Mouse (Mus musculus) layer of hippocampus, adult 18-20 months (tissue): Measurements from ENCODE around the gene Dab2. TPM values are rescaled to one million over a fixed set of nuclear protein-coding genes. Genes with fewer than 3 reads are reported as not detected.

ENCODE experiments used
- DNase-seq, 2 experiments: peaks; one replicate each; pipeline ENCODE4 v3.0.0; 2022; ENCODE audit warnings: low spot score in 2 of 2
- total RNA-seq, 2 experiments: library from RNA; stranded (reverse); gene quantifications; 2 replicates each; pipeline ENCODE4 v1.2.3; 2021

Gene Dab2
- total RNA-seq, 2 experiments from 2014 or later: 5.8 to 7.1 TPM

DNA sequence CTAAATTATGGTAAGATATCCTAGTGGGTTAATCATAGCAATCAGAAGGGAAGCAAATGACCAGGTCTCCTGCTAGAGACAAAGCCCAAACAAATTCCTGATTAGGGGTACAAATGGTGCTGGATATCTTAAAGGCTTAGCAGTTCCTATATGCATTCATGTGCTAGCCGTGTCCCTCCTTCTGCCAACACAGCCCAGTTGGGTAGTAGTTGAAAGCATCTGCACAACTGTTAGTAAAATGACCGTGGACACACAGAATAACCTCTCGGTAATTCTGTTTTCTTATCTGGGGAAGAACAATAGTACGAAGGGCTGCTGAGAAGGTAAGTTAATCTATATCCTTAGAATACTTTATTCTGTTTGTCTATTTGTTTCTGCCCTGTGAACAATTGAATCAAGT is 90.5 kb downstream of the Dab2 start:
- no peak for DNase-seq

DNA sequence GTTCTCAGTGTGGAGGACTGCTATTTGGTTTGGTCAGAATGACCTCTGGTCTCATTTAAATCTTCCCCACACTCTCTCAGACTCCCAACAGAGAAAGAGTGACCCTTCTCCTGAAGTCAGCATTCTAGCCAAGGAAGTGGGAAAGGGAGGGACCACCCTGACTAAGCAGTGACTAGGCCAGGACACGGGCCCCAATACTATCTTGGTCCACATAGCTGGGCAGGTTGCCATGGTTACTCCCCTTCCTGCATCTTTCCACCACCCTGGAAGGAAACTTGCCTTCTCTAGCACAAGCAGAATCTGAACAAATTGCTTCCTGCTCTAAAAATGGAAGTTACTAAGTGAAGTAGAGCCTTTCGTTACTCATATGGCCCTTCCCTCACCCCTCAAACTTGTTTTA is 91.1 kb downstream of the Dab2 start:
- DNase-seq: peak in 1 of 2 experiments; percentile 3

DNA sequence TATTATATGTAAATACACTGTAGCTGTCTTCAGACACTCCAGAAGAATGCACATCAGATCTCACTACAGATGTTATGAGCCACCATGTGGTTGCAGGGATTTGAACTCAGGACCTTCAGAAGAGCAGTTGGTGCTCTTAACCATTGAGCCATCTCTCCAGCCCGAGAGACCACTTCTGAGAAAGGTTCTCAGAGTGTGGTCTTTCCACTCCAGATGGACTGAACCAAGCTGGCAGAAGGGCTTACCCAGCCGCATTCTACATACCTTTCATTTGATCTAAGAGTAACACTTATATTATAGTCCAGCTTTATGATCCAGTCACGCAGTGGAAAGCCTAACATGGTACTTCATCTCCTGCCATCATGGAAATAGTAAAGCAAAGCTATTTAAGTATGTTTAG is 92.3 kb downstream of the Dab2 start:
- DNase-seq: no peak

DNA sequence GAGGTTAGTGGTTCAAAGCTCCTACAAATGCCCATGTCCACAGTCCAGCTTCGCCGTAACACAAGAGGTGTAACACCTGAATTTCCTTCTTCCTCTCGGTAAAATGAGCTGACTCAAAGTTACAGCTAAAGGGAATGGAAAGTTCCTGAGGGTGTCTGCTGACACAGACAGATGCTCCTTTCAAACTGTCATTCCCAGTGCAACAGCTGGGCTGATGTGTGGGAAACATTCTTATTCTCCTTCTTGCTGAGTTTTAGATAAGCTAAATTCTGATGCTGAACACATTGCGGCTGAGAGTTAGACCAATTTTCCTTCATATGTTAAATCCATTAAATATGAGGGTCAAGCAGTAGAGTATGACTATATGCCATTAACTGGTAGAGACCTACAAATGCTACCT is 94.0 kb downstream of the Dab2 start:
- DNase-seq: no peak

DNA sequence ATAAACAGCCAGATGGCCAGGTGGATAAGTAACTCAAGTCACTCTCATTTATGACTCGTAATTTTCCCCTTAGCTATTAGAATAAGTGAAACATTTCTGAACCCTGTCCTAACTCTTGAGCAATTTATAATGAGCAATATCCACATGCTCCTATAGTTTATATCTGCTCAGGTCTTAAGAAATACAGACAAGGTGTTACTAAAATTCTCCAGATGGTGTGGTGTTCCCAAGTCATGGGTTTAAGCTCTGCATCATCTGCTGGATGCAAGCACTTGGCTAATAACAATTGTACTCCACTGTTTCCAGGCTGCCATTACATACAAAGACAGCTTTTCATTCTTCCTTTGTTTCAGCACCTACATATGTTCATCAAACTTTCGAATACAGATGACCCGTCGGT is 98.6 kb downstream of the Dab2 start:
- no peak for DNase-seq

DNA sequence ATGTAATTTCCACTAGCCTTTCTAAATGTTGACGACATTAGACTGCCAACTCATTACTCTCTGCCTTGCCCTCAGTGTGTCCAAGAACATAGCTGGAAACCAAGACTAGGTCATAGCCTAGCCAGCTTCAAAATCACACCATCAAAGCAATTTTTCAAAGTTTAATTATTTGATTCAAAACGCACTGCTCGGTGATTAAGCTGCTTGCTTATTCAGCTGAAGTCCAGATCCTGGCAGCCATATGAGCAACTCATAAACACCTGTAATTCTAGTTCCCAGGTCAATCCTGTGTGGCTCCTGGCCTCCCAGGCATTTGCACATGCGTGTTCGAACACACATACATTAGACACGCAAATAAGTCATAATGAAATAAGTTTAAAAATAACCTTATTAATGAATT is 99.3 kb downstream of the Dab2 start:
- no peak for DNase-seq

DNA sequence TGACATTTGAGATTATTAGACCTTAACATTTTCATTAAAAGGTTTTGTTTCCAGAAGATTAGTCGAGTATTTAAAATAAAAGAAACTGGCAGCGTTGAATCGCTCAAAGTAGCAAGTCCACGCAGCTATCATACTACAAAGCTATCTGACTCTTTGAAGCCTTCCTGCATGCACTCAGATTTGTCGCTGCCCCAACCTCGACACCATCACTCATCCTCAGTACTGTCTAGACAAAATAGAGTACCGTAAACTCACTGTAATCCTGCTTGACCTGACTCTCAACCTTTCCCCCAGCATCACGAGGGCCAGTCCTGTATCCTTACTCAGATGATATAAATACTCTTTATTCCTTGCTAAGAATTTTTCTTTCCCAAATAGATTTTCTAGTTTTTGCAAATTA is 100.5 kb downstream of the Dab2 start:
- DNase-seq: no peak

DNA sequence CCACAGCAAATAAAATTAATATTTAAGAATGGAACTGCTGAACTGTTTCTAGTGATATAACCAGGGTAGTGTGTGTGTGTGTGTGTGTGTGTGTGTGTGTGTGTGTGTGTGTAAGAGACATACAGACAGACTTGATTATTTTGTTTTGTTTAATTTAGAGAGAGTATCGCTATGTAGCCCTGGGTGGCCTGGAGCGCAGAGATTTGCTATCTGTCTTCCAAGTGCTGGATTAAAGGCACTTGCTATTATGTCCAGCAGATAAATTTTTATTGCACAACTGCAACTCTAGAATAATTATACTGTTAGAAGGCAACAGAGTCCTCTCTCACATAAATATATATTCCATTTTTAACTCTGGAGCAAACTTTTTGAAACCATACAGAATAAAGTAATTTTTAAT is 102.8 kb downstream of the Dab2 start:
- no peak for DNase-seq

DNA sequence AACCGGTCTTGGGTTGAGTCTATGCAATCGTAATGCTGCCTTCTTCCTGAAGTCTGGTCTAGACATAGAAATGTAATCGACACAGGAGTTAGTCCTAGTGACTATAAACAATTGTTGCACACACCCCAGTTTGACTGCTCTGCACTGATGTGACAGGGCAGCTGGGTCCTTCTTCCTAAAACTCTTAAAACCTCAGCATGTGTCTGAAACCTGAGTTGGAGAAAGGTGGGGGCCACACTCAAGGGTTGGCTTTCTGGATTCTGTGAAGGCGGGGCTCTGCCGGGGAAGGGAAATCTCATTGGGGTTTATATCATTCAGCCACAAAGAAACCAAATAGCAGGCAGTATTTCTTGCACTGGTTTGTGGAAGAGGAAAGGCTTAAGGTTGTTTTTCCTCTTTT is 104.6 kb downstream of the Dab2 start:
- no peak for DNase-seq

DNA sequence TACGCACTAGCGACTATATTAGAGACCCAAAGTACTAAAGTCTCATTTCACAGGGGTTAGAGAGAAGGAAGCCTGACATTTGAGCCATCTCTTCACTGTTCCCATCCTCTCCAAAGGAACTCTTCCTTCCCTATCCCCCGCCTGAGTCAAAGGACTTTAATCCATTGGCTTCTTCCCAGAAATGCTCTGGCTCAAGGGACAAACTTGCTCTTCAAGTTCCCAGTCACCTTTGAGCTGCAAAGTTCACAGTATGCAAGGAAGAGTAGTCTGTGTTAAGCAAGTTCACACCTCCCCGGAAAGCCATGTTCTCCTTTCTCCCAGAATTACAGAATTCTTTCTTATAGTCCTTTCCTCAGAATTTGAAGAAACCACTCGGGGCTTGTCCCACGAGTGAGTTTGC is 107.2 kb downstream of the Dab2 start:
- no peak for DNase-seq

DNA sequence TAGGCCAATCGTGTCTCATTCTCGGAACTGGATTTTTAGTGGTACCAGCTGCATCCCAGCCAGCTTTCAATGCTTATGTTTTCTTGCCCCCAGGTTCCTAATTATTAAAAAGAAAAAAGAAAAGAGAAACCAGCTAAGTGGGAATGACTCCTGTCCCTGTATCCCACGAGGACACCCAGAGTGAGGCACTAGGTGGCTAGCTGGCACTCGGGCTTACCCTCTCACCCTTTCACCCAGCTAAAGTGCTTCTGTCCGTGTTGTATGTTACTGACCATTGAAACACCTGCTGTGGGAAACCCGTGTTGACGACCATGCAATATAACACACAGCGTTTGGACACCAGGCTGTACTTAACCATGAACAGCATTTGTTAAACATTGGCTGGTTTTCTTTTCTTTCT is 109.4 kb downstream of the Dab2 start:
- DNase-seq: no peak

DNA sequence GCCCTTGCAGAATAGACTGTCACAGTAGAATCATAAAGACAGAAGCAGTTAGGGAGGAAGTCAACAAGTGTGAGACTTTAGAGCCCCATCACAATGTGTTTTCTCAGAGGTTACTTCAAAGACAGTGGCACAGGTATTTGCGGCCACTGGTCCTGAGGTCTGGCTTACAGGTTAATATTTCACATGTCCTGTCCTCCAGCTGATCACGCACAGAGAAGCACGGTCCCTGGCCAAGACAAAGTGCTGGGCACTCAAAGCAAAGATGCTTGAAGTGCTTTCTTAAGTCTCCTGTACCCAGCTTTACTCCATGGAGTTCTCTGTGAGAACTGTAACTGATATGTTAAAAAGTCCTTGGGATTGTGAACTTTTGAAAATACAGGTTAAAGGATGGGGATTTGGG is 110.6 kb downstream of the Dab2 start:
- no peak for DNase-seq

DNA sequence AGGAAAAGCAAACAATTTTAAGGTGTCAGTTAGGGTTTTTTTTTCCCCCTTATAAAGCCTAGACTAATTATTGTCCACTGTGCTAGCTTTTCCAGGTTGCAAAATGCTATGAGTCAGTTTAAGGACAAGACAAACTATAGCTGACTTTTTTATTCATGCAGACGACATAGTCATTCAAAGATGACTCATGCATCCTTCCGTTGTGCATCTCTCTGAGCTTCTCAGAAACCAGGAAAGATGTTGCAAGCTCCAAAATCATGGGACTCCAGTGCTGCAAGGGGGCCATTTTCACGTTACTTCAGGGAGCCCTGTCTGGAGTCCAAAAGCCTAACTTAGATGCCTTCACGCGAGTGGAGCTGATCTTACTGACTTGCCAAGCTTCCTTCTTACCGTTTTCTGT is 111.7 kb downstream of the Dab2 start:
- DNase-seq: no peak

DNA sequence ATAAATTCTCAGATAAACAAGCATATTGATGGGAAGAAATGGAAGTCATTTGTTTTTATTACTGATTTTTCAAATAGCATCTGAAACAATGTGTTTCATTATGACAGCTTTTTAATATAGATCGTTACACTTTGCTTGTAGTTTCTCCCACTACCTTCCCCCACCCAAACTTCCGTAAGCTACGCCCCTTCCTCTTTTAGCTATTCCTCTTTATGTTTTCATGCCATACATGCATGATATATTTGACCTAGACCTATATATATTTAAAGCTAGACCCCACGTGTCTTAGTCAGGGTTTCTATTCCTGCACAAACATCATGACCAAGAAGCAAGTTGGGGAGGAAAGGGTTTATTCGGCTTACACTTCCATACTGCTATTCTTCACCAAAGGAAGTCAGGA is 115.7 kb downstream of the Dab2 start:
- DNase-seq: no peak

DNA sequence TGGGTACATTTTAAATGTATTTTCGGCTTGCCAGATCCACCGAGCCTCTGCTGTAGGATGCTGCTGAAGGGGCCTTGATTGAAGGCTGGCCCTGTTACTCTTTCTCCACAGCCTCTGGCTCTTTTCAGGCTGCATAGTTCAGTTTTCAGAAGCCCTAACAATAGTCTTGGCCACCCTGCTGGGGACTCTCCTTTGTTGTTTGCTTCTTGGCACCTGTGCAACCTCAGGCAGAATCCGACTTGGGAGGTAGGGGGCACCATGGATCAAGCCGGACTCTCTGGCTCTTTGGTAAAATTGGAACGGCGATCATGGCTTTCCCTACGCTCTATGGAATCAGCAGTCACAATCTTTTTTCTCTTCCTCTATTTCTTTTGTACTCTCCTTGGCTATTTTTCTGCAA is 132.2 kb downstream of the Dab2 start:
- no peak for DNase-seq

DNA sequence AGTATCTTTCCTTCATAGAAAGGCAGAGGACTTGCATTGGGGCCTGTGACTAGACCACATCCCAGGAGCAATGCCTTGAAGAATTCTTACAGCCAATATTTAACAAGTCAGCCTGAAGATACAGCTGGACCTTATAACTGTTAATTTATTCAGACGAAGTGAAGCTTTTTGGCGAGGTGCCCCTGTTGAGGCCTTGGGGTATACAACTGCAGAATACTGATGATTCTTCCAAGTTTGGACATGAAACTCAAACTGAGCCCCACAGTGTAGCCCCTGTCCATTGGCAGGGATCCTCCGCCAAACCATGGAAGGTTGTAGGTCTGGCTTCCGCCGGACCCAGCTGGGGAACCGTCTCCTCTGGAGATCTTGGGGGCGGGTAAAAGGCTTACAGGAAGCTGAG is 132.8 kb downstream of the Dab2 start:
- no peak for DNase-seq

DNA sequence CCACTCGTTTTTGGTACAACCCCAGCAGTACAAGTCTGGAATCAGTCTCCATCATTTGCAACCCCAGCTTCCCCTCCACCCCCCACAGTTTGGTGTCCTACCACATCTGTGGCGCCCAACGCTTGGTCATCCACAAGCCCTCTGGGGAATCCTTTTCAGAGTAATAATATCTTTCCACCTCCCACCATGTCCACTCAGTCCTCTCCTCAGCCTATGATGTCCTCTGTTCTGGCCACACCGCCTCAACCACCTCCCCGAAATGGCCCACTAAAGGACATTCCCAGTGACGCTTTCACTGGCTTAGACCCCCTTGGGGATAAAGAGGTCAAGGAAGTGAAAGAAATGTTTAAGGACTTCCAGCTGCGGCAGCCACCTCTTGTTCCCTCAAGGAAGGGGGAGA is 135.7 kb downstream of the Dab2 start:
- no peak for DNase-seq

DNA sequence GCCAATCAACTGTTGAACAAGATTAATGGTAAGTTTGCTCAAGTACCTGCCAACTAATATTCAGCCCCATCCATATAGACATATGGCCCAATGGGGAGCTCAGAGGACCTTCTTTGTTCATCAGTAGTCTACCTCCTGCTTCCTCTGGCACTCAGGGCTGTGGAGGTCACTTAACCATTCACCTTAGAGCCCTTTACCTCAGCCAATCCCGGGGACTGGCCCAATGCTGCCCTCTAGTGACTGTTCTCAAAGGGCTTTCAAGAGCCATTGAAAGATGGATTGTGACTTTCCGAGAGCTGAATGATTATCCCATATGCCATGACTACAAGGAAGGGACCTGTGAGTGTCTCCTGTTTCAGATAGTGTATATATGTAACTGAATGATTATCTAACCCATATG is 136.2 kb downstream of the Dab2 start:
- peak in 1 of 2 experiments; percentile 50 for DNase-seq

DNA sequence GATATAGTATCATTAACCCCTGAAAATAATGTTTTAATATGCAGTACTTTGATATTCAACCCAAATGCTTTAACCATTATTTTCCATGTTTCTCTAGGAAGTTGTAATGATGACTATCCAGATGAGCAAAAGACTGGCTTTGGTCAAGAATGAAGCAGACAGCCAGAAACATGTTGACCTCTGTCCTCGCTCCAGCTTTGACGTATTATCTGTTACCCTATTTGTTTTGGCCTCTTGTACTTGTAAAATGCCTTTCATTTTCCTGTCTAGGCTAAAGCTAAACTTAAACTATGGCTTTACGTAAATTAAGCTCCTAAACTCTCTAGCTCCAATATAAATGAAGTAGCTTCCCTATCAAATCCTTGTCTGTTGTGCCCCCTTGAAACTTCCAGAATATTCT is 139.1 kb downstream of the Dab2 start:
- DNase-seq: no peak

DNA sequence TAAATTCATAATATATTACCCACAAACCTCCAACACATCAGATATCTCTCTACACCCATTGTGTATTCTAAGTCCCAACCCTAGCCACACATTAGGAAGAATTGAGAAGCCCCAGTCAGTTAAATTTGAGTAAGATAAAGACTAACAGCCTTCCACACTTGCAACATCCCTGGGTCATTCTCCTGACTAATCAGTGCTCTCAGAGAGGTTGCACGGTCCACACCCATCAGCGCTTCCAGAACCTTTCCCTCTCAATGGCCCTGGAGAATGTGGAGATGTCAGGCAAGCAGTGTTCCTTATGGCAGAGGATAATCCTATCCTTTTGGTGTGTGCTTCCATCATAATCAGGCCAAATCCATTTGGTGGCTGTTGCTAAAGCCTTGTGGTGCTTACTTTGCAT is 144.9 kb downstream of the Dab2 start:
- no peak for DNase-seq

DNA sequence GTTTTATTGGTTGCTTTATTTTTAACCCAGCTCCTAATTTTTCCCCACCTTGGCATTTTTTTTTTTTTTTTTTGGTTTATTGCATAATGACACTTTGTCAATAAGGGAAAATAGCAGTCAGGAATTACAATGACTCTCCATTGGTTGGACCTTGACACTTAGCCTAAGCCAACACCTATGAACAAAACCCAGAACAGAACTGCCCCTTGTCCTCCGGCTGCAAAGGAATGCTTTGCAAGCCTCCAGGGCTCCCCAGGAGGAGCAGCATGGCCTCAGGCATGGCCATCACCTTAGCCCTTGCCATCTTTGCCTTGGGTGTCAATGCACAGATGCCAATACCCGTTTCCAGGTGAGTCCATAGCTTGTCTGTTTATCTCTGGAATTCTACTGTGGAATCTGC is 145.5 kb downstream of the Dab2 start, which contains the start of gene C9:
Gene C9, plus strand, starts transcription at position 193 of the 400 bp plus-strand sequence.
- no peak for DNase-seq

DNA sequence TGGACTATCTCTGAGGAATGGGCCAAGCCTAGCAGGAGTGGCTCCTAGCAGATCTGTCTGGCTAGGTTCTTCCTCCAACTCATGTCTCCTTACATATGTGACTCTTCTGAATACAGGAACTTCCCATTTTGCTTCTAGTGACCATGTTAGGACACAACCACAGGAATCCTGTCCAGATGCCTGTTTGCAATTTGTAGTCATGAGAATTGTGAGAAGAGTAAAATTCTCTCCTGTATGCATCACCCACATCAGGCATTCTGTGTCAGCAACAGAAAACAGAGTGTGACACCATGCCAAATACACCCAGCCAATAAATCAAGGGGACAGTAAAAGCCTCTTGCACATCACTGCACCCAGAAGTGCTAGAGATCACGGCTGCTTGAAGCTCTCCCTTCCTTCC is 146.6 kb downstream of the Dab2 start:
- no peak for DNase-seq

DNA sequence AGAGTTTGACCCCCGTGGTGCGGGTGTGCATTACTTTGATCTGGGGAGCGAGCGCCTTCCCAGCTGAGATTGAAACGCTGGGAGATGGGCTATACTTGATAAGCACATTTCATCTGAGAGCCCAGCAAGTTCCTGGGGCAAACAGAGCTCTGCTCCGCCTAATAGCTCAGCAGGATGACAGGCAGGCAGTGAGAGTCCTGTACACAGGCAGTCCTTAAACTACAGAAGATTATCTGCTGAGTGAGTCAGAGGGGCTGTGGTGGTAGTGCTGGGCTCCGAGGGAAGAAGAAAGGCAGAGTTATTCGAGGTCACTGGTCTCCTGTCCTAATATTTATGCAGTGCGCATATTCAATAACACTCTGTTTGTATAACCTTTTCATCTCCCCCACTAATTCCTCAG is 149.3 kb downstream of the Dab2 start:
- no peak for DNase-seq

DNA sequence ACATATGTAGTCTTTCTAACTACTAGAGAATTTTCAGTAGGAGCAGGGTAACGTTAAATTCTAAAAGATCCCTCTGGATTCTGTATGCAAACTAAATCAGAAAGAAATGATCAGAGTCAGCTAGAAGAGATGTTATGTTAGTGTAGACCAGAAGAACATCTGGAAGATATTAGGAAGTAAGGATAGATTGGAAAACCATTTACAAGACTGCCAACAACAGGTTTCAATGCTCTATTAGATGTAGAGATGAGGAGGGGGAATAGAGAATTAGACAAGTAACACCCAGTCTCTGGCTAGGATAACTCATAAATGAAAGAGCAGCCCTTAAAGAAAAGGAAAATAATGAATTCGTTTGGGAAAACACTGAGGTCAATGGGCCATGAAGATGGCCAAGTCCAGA is 154.9 kb downstream of the Dab2 start:
- DNase-seq: no peak
